Mouse (Mus musculus) right cerebral cortex, postnatal 36 days (tissue): ENCODE results near the gene Got1.

Experiments
- DNase-seq, 2 experiments: peaks; one replicate each; pipeline ENCODE4 v3.0.0; 2022; ENCODE audit warnings: low spot score in 2 of 2, mixed read lengths in 1 of 2

Gene Got1

GRCm38 (mm10) chr19:43524187-43525103, at the start of gene Got1:
Gene Got1 (minus strand): TSS chr19:43524605.
- peak; percentile 95 to 97 for DNase-seq

GRCm38 (mm10) chr19:43570831-43571790, 46.7 kb upstream of the Got1 start:
- peak; percentile 21 for DNase-seq

- DNase-seq = no peak
Observed at GRCm38 (mm10) chr19:43569133-43569532, 44.7 kb upstream of the Got1 start.

- no peak for DNase-seq
Observed at GRCm38 (mm10) chr19:43568298-43568697, 43.9 kb upstream of the Got1 start.

GRCm38 (mm10) chr19:43563166-43563565, 38.8 kb upstream of the Got1 start:
- DNase-seq = no peak

- no peak for DNase-seq
Observed at GRCm38 (mm10) chr19:43561841-43562240, 37.4 kb upstream of the Got1 start.

GRCm38 (mm10) chr19:43560244-43560643, 35.8 kb upstream of the Got1 start:
- no peak for DNase-seq

- DNase-seq = no peak
Observed at GRCm38 (mm10) chr19:43551493-43551890, 27.1 kb upstream of the Got1 start.

GRCm38 (mm10) chr19:43550706-43551492, 26.5 kb upstream of the Got1 start:
- no peak for DNase-seq

GRCm38 (mm10) chr19:43548060-43548459, 23.7 kb upstream of the Got1 start:
- DNase-seq = peak in 1 of 2 experiments; percentile 9

GRCm38 (mm10) chr19:43546337-43547117, 22.1 kb upstream of the Got1 start:
- no peak for DNase-seq

GRCm38 (mm10) chr19:43535372-43535771, 11.0 kb upstream of the Got1 start:
- no peak for DNase-seq

- DNase-seq = no peak
Observed at GRCm38 (mm10) chr19:43530921-43531320, 6.5 kb upstream of the Got1 start.

- DNase-seq = peak; percentile 56 to 57
Observed at GRCm38 (mm10) chr19:43530197-43530770, 5.9 kb upstream of the Got1 start.

- DNase-seq = no peak
Observed at GRCm38 (mm10) chr19:43528056-43528587, 3.7 kb upstream of the Got1 start.

GRCm38 (mm10) chr19:43527131-43527530, 2.7 kb upstream of the Got1 start:
- no peak for DNase-seq

GRCm38 (mm10) chr19:43526025-43526424, 1.6 kb upstream of the Got1 start:
- no peak for DNase-seq

GRCm38 (mm10) chr19:43525566-43525965, 1.2 kb upstream of the Got1 start:
- DNase-seq = no peak

- DNase-seq = peak; percentile 47 to 49
Observed at GRCm38 (mm10) chr19:43525104-43525482, 688 bp upstream of the Got1 start.

- DNase-seq = peak in 1 of 2 experiments; percentile 57
Observed at GRCm38 (mm10) chr19:43523551-43523950, 854 bp downstream of the Got1 start.
